Mouse (Mus musculus) bone marrow, adult 2 months (tissue): ENCODE results near the gene Tespa1. TPM values are rescaled to one million over a fixed set of nuclear protein-coding genes. Genes with fewer than 3 reads are reported as not detected.

Experiments
- H3K27ac ChIP-seq: fragments of 200-500 bp; 2 replicates; pipeline ENCODE4 v1.5.1; 2012; ENCODE audit warnings: low read depth, mild to moderate bottlenecking, control low read depth, inconsistent platforms, low read length; ENCODE audit not compliant: control insufficient read depth, poor library complexity, insufficient read depth
- H3K4me1 ChIP-seq: fragments of 200-500 bp; 2 replicates; pipeline ENCODE4 v1.6.1; 2011; ENCODE audit warnings: low read length; ENCODE audit not compliant: control insufficient read depth, insufficient read depth
- H3K4me3 ChIP-seq: fragments of 200-500 bp; replicated peaks from 2 replicates; pipeline ENCODE3; 2011; ENCODE audit warnings: mild to moderate bottlenecking, low read depth, low read length, control low read depth; ENCODE audit not compliant: control insufficient read depth
- CTCF ChIP-seq: fragments of 200-500 bp; IDR thresholded peaks from 2 replicates; pipeline ENCODE4 v1.5.1; 2011; ENCODE audit warnings: low read length, control low read depth; ENCODE audit not compliant: control insufficient read depth, insufficient read depth
- POLR2A ChIP-seq: fragments of 200-500 bp; IDR thresholded peaks from 2 replicates; pipeline ENCODE4 v1.6.1; 2011; ENCODE audit warnings: low read depth, mild to moderate bottlenecking, control low read depth, low read length, borderline replicate concordance; ENCODE audit not compliant: control insufficient read depth
- WGBS: fragments of 180-500 bp; shearing (Covaris S2); methylation state at CpG from one replicate; pipeline ENCODE4 v1.1.7; 2018; 5-methylcytosine and 5-hydroxymethylcytosine counted together
- polyA plus RNA-seq: library from polyadenylated mRNA; stranded (reverse); fragments of >200 nt; gene quantifications from 2 replicates; pipeline ENCODE4 v1.2.4, GENCODE M21; 2011; ENCODE audit warnings: low replicate concordance; ENCODE audit not compliant: missing spikeins, insufficient read depth, insufficient read length

Tespa1 gene
- 4.5 and 7.9 TPM in 2 replicates for polyA plus RNA-seq

DNA sequence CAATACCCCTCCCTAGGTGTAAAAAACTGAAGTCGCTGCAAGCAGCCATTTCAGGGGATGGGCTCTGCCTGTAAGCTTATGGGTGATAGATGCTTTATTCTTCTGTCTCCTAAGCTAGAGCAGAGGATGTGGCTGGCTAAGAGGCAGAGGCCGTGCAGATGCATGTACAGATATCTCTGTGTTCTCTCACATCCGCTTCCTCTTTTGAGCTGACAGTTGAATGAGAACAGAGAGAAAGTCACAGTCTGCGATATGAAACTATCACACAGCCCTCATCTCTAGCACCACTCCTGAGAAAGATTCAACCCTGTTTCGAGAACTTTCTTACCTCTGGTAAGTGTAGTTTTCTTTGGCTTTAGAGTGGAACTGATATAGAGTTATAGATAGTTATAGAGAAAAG is at the start of gene Tespa1:
Gene Tespa1, plus strand, starts transcription at position 234 of the 400 bp plus-strand sequence.
- TF ChIP-seq POLR2A, result no peak
- TF ChIP-seq CTCF, result no peak
- Histone ChIP-seq H3K4me3 (no peak within 1 kb of the TSS), H3K4me1 (no peaks in the 10 kb centered on the region; the same call in 1 of the 2 replicates), H3K27ac (no peak within 1 kb of the TSS)
- WGBS, result 3% methylated on average over 5 of the region's 5 CpGs

- H3K4me1 ChIP-seq, result no peaks in the 10 kb centered on the region
- TF ChIP-seq POLR2A (no peak), CTCF (no peak)
- WGBS, result 81% methylated on average over 2 of the region's 2 CpGs
- no peak overlapping the region for H3K4me3 ChIP-seq
- H3K27ac ChIP-seq, result no peak overlapping the region
These were observed 46.9 kb upstream of the Tespa1 start for GRCm38 (mm10) chr10:130275759-130276158.

DNA sequence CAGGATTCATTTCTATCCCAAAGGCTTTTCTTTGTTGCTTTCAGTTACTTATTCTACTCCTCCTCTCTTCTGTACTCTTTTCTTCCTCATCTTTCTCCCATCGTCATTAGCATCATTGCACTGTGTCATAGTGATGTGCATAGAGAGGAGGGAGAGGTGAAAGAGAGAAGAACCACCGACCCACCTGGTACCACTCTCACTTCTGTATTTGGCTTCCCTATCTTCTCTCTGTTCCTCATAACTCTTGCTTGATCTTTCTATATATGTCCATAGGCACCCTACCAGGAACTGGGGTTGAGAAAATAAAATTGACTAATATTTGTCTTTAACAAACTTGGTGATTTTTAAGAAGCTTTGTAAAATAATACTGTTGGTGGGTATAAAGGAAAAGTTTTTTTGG is 46.2 kb upstream of the Tespa1 start:
- no peak for TF ChIP-seq POLR2A
- no peak for TF ChIP-seq CTCF
- WGBS, result 49% methylated on average over 2 of the region's 2 CpGs
- H3K27ac ChIP-seq, result no peak overlapping the region
- H3K4me3 ChIP-seq, result no peak overlapping the region
- H3K4me1 ChIP-seq, result no peaks in the 10 kb centered on the region

GRCm38 (mm10) chr10:130280066-130280465 is 42.6 kb upstream of the Tespa1 start, which contains the start of gene Neurod4:
Neurod4 (minus strand) TSS chr10:130280240.
- H3K27ac ChIP-seq, result no peak within 1 kb of the TSS
- 1% methylated on average over 7 of the region's 7 CpGs for WGBS
- no peaks in the 10 kb centered on the region for H3K4me1 ChIP-seq
- H3K4me3 ChIP-seq, result no peak within 1 kb of the TSS
- no peak for TF ChIP-seq POLR2A

DNA sequence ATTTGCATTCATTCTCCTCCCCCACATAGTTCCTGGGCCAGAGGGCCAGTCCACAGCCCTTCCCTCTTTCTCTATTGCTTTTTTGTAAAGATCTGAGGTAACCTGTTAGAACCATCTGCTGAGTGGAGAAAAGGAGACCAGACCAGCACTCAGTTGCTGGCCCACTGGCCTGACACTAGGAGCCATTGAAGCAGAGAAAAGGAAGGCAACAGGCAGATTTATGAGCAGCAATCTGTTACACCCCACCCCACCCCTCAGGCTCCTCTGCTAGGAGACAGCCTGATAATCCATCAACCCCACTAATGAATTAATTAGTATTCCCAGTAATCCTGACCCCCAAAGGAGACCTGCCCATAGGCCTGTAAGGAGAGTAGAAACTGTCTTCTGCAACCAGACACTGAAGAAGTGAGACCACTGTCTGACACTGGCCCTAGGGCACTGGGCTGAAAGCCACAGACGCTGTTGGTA is 40.7 kb upstream of the Tespa1 start:
- no peak for TF ChIP-seq CTCF
- TF ChIP-seq POLR2A, result no peak
- Histone ChIP-seq H3K4me1 (no peaks in the 10 kb centered on the region), H3K4me3 (no peak overlapping the region), H3K27ac (no peak overlapping the region)
- 32% methylated on average over 1 of the region's 1 CpGs for WGBS

DNA sequence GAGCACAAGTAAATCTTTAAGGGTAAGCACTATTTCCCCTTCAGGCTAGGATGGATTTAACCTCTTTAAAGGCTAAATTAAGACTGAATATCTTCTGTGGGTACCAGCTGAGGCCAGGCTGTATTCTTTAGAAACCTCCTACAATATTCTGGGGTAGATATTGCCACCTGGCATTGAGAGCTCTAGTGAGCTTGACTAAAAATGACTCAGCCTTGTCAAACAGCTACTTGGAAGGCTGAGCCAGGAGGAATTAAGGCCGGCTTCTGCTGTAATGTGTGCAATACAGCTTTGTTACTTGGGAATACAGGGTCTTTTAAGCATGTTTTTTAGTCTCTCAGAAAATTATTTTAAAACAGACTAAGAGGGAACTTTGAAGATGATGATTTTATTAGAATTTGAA is 35.5 kb upstream of the Tespa1 start:
- no peaks in the 10 kb centered on the region for H3K4me1 ChIP-seq
- WGBS, result 65% methylated on average over 1 of the region's 1 CpGs
- no peak overlapping the region for H3K27ac ChIP-seq
- no peak overlapping the region for H3K4me3 ChIP-seq
- TF ChIP-seq CTCF (no peak), POLR2A (no peak)

GRCm38 (mm10) chr10:130288007-130288406 is 34.7 kb upstream of the Tespa1 start:
- Histone ChIP-seq H3K27ac (no peak overlapping the region), H3K4me3 (no peak overlapping the region), H3K4me1 (no peaks in the 10 kb centered on the region)
- TF ChIP-seq POLR2A, result no peak
- no peak for TF ChIP-seq CTCF
- WGBS, result 43% methylated on average over 3 of the region's 3 CpGs

DNA sequence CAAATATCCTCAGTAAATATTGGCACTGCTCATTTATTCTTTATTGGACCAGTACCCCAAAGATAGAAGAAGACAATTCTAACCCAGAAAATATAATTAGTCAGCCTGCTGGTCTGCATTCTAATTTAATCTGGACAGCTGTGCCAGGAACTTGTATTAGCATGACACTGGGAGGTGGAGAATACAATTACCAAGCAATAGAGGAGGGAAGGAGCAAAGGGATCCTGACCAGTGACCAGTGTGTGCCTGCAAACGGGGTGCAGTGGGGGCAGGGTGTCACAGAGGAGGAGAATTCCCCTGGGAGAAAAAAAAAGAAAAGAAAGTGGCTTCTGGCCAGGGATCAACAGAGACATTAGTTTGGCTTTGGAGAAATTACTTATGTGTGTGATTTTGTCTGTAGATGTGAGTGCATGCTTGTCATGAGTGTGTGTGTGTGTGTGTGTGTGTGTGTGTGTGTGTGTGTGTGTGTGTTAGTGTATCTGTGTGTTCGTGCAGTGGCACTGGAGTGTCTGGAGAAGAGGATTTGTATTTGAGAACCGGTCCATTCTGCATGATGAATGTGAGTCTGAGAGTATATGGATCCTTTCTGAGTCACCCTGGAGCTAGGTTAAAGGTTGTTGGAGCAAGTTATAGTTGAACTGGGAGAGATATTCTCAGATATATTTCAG is 28.8 kb upstream of the Tespa1 start:
- TF ChIP-seq CTCF (no peak), POLR2A (no peak)
- Histone ChIP-seq H3K4me3 (no peak overlapping the region), H3K27ac (no peak overlapping the region), H3K4me1 (no peaks in the 10 kb centered on the region)
- 41% methylated on average over 3 of the region's 3 CpGs for WGBS
